Mouse (Mus musculus): ENCODE results near the gene Ccp110.

Gene Ccp110

GRCm38 (mm10) chr7:118712228-118713173 is at the start of gene Ccp110:
Gene Ccp110, plus strand, starts transcription at chr7:118712552.
- peak; percentile 92 for DNase-seq (ENCODE audit: low read depth, low spot score)

- no peak for DNase-seq (ENCODE audit: low read depth, low spot score)
These were observed 44.6 kb upstream of the Ccp110 start for GRCm38 (mm10) chr7:118667773-118668172.

GRCm38 (mm10) chr7:118670142-118670541 is 42.2 kb upstream of the Ccp110 start:
- DNase-seq (ENCODE audit: low read depth, low spot score) = no peak

- no peak for DNase-seq (ENCODE audit: low read depth, low spot score)
These were observed 35.5 kb upstream of the Ccp110 start for GRCm38 (mm10) chr7:118676826-118677225.

DNA sequence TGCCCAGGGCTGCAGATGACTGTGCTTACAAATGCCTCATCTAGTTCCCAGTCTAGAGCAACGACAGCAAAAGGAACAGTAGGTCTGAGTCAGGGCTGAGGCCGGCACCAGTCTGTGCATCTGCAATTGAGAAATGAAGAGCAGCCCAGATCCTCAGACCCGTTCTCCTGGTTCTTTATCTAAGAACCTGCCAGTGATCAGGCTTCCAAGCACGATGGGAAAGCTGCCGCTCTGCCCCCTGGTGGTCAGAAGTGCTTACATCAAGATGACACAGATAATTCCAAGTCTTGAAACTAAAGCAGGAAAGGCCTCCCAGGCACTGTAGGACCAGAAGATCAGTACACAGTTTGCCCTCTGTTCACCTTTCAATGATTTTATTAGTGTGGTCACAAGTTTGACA is 24.2 kb upstream of the Ccp110 start:
- peak; percentile 63 for DNase-seq (ENCODE audit: low read depth, low spot score)

- no peak for DNase-seq (ENCODE audit: low read depth, low spot score)
These were observed 23.3 kb upstream of the Ccp110 start for GRCm38 (mm10) chr7:118689088-118689487.

GRCm38 (mm10) chr7:118691287-118691686 is 21.1 kb upstream of the Ccp110 start:
- no peak for DNase-seq (ENCODE audit: low read depth, low spot score)

- no peak for DNase-seq (ENCODE audit: low read depth, low spot score)
These were observed 16.2 kb upstream of the Ccp110 start for GRCm38 (mm10) chr7:118696146-118696545.

DNA sequence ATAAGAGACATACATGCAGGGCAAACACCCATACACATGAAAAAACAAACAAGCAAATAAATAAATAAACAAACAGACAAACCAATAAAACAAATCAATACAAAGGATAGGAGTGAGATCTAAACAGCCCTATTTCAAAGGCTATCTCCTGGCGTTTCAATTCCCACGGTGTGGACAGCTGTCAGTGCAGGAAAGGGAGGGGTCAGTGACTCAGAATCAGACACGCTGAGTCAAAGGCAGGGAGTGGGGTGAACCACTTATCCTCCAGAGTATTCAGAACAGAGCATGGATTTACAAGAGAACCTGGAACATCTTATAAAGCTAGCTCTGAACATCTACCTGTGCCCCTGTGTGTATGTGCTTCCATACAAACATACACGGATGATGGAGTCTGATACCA is 15.2 kb upstream of the Ccp110 start:
- DNase-seq (ENCODE audit: low read depth, low spot score) = no peak

GRCm38 (mm10) chr7:118698882-118699281 is 13.5 kb upstream of the Ccp110 start:
- no peak for DNase-seq (ENCODE audit: low read depth, low spot score)

- DNase-seq (ENCODE audit: low read depth, low spot score) = no peak
These were observed 9.2 kb upstream of the Ccp110 start for GRCm38 (mm10) chr7:118703144-118703561.

DNA sequence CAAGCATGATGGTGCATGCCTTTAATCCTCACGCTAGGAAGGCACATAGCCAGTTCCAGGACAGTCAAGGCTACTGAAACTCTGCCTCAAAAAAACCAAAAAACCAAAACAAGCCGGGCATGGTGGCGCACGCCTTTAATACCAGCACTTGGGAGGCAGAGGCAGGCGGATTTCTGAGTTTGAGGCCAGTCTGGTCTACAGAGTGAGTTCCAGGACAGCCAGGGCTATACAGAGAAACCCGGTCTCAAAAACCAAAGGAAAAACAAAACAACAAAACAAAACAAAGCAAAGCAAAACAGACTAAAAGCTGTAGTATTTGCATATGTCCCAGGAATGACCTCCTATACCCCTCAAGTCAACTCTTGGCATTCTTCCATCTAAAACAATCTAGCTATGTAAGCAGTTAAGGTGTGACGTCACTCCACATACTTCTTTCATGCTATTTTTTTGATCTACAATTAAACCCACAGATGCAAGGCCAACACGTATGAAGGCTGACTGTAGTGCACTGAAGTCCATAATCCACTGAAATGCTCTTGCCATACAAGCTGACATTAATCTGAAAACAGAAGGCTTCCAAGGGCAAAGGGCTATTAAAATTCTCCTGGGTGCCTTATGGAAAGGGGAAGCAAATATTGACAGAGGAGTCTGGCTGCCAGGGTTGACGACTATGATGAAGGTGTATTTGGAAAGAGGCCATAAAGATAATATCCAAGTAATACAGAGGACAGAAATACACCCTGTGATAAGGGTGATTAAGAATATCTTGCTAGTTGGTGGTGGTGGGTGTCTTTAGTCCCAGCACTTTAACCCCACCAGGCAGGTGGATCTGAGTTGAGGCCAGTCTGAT is 8.1 kb upstream of the Ccp110 start:
- no peak for DNase-seq (ENCODE audit: low read depth, low spot score)

DNA sequence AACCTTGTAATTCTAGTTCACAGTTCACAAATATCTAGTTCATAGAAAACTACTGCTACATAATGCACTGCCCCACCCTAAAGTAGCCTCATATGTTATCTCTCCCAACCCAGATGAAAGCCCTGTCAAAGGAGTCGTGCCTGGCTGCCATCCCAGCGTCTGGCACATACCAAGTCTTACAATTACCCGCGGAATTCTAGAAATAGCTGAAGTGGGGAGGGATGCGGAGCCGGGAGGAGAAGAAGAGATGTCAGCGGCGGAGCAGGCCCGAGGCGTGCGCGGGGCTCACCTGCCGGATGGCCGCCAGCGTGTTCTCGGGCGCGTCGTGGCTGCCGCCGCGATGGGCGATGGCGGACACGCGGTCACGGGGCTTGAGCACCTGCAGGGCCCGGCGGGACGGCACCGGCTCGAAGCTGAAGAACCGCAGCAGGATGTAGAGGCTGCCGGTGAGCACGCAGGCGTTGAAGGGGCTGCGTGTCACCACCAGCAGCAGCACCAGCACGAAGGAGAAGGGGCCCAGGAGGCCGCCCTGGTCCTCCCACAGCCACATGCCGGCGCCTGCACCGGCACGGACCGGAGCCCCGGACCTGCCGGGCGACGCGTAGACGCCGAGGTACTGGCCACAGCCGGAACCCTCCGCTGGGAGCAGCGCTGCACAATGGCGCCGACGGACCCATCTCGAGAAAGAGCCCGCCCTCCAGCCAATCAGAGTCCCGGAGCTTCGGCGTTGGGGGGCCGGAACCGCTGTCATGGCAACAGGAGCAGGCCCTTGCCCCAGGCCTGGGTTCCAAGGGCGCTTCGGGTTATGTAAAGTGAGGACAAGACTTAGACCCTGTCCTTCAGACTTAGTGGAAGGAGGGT is 7.0 kb upstream of the Ccp110 start, which contains the start of gene Gde1:
Gde1 (minus strand) TSS at position 678 of the 861 bp plus-strand sequence.
- DNase-seq (ENCODE audit: low read depth, low spot score) = peak; percentile 77

- no peak for DNase-seq (ENCODE audit: low read depth, low spot score)
These were observed 6.3 kb upstream of the Ccp110 start for GRCm38 (mm10) chr7:118706051-118706450.

GRCm38 (mm10) chr7:118706488-118706887 is 5.9 kb upstream of the Ccp110 start:
- DNase-seq (ENCODE audit: low read depth, low spot score) = no peak

- no peak for DNase-seq (ENCODE audit: low read depth, low spot score)
These were observed 5.1 kb upstream of the Ccp110 start for GRCm38 (mm10) chr7:118707216-118707615.

DNA sequence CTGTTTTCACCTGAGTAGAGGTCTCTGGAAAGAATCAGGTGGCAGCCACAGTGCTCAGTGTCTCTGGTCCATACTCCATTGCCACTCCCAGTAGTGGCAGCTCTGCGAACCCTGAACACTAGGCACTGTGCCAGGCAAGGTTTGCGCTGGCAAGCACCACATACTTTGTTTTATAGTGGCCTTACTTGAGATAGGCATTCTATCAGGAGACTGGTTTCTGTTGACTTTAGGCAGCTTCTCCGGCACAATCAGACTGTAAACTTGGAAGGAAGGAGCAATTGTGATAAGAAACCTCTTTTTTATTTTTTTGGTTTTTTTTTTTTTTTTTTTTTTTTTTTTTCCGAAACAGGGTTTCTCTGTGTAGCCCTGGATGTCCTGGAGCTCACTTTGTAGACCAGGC is 4.3 kb upstream of the Ccp110 start:
- DNase-seq (ENCODE audit: low read depth, low spot score) = no peak

DNA sequence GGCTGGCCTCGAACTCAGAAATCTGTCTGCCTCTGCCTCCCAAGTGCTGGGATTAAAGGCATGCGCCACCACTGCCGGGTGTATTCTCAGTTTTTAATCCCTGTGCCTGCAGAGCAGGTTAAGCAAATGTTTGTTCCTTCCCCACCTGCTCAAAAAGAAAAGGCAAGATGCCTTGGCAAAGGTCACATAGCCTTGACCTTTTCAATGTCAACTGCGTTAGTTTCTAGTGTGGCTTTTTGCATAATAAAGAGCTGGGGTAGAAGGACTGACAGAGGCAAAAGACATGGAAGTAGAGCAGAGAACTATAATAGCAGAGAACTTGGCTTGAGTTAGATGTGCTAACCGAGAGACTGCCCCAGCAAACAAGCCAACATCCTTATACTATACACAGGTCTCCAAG is 1.6 kb upstream of the Ccp110 start:
- DNase-seq (ENCODE audit: low read depth, low spot score) = no peak

DNA sequence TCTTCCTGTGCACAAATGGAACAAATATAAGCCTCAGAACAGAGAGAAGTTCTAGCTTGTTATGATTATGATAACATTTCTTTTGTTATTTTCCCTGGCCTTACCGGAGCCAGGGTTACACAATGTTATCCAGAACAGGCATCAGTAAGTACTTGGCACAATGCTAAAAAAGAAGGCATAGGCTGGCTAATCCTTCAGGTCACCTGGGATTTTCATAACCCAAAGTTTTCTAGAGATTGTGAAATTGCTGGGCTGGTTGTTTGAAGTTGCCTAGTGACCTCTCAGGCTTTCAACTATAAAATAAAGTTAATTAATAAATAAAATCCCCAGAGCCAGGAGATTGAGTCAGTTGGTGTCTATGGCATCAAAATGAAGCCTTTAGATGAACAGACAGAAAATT is 2.5 kb downstream of the Ccp110 start:
- DNase-seq (ENCODE audit: low read depth, low spot score) = no peak

DNA sequence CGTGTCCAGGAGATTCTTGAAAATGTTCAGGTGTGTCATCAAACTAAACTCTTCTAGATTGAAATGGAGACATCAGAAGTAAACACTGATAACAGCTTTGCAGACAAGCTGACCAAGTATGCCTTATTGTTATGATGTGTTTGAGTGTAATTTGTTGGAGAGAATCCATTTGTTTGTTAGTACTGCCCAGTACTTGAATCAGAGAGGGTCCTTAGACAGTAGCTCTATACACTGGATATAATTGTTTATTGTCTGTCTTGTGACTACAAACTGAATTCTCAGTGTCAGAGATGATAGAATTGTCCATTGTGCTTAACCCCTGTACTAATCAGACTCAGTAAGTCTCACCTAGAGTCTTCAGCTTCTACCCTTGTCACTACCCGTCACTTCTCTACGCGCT is 5.7 kb downstream of the Ccp110 start:
- no peak for DNase-seq (ENCODE audit: low read depth, low spot score)

GRCm38 (mm10) chr7:118723927-118724326 is 11.6 kb downstream of the Ccp110 start:
- no peak for DNase-seq (ENCODE audit: low read depth, low spot score)
